Mouse (Mus musculus) CH12.LX (cell line): ENCODE results near the gene Lmnb2. TPM values are rescaled to one million over a fixed set of nuclear protein-coding genes. Genes with fewer than 3 reads are reported as not detected.

Experiments
- DNase-seq: peaks from one replicate; pipeline ENCODE4 v3.0.0-alpha.2; 2013; ENCODE audit errors: extremely low read depth
- H3K27ac ChIP-seq: 2 replicates; pipeline ENCODE4 v1.5.1; 2012; ENCODE audit warnings: low read depth, mild to moderate bottlenecking, control low read depth, moderate library complexity; ENCODE audit not compliant: insufficient read depth
- H3K27me3 ChIP-seq: replicated peaks from 2 replicates; pipeline ENCODE3; 2012; ENCODE audit warnings: inconsistent platforms
- H3K36me3 ChIP-seq, 2 experiments: replicated peaks in 1 of 2; 2 replicates each; pipeline versions ENCODE3 to v1.6.1; 2012; ENCODE audit warnings: inconsistent platforms in 1 of 2, low read length in 1 of 2, mild to moderate bottlenecking in 1 of 2, mixed read lengths in 1 of 2, moderate library complexity in 1 of 2; ENCODE audit not compliant: control insufficient read depth in 1 of 2, insufficient read depth in 1 of 2
- H3K4me1 ChIP-seq, 2 experiments: 2 replicates each; pipeline ENCODE4 v1.6.1; 2012; ENCODE audit warnings: inconsistent platforms in 1 of 2, moderate library complexity in 1 of 2; ENCODE audit not compliant: insufficient read depth in 2 of 2, control insufficient read depth in 1 of 2
- H3K4me2 ChIP-seq: 2 replicates; pipeline ENCODE4 v1.6.1; 2012; ENCODE audit warnings: low read depth, mild to moderate bottlenecking, control low read depth; ENCODE audit not compliant: poor library complexity, insufficient read depth, severe bottlenecking
- H3K4me3 ChIP-seq, 3 experiments: fragments of 150-350 bp in 1 of 3; sonication (generic) in 1 of 3; replicated peaks in 1 of 3; 2 replicates each; pipeline versions ENCODE3 to v1.5.1; 2011 to 2012; ENCODE audit warnings: low read depth in 2 of 3, low read length in 2 of 3, mild to moderate bottlenecking in 2 of 3, moderate library complexity in 2 of 3, control low read depth in 1 of 3, improper control_type of control experiment in 1 of 3, inconsistent platforms in 1 of 3, mixed read lengths in 1 of 3; ENCODE audit not compliant: poor library complexity in 1 of 3
- H3K79me2 ChIP-seq: replicated peaks from 2 replicates; pipeline ENCODE4 v1.6.1; 2012; ENCODE audit warnings: mild to moderate bottlenecking, moderate library complexity; ENCODE audit not compliant: control insufficient read depth, poor library complexity, insufficient read depth, severe bottlenecking; ENCODE audit errors: extremely low read depth
- H3K9ac ChIP-seq: 2 replicates; pipeline ENCODE4 v1.6.1; 2012; ENCODE audit warnings: low read depth, mild to moderate bottlenecking, control low read depth, moderate library complexity; ENCODE audit not compliant: insufficient read depth
- H3K9me3 ChIP-seq: replicated peaks from 2 replicates; pipeline ENCODE3; 2012; ENCODE audit warnings: low read length, inconsistent platforms, mixed read lengths
- BHLHE40 ChIP-seq: IDR thresholded peaks from 2 replicates; pipeline ENCODE4 v1.6.1; 2011; ENCODE audit warnings: mild to moderate bottlenecking, low read depth, low read length, improper control_type of control experiment
- CHD1 ChIP-seq: IDR thresholded peaks from 2 replicates; pipeline ENCODE4 v1.6.1; 2012; ENCODE audit warnings: low read depth, low read length, improper control_type of control experiment, inconsistent platforms
- CHD2 ChIP-seq: IDR thresholded peaks from 2 replicates; pipeline ENCODE4 v1.6.1; 2011; ENCODE audit warnings: low read length, improper control_type of control experiment
- CTCF ChIP-seq, 2 experiments: IDR thresholded peaks in 1 of 2; conservative IDR thresholded peaks in 1 of 2; 2 replicates each; pipeline ENCODE4 v1.5.1; 2011 to 2012; ENCODE audit warnings: low read depth in 2 of 2, low read length in 2 of 2, improper control_type of control experiment in 1 of 2, inconsistent platforms in 1 of 2, mild to moderate bottlenecking in 1 of 2, moderate library complexity in 1 of 2
- E2F4 ChIP-seq: IDR thresholded peaks from 2 replicates; pipeline ENCODE4 v1.6.1; 2011; ENCODE audit warnings: low read depth, low read length, improper control_type of control experiment; ENCODE audit not compliant: insufficient replicate concordance
- GABPA ChIP-seq: IDR thresholded peaks from 2 replicates; pipeline ENCODE4 v1.6.1; 2012; ENCODE audit warnings: low read depth, low read length, improper control_type of control experiment, inconsistent platforms; ENCODE audit not compliant: insufficient replicate concordance
- HCFC1 ChIP-seq: IDR thresholded peaks from 2 replicates; pipeline ENCODE4 v1.6.1; 2012; ENCODE audit warnings: low read depth, mild to moderate bottlenecking, inconsistent platforms, low read length, improper control_type of control experiment
- KAT2A ChIP-seq: IDR thresholded peaks from 2 replicates; pipeline ENCODE4 v1.6.1; 2012; ENCODE audit warnings: low read length, improper control_type of control experiment, inconsistent platforms; ENCODE audit not compliant: insufficient replicate concordance
- MAFK ChIP-seq: IDR thresholded peaks from 2 replicates; pipeline ENCODE4 v1.6.1; 2011; ENCODE audit warnings: low read length, improper control_type of control experiment; ENCODE audit not compliant: insufficient replicate concordance
- MAX ChIP-seq: IDR thresholded peaks from 2 replicates; pipeline ENCODE4 v1.6.1; 2011; ENCODE audit warnings: low read length, improper control_type of control experiment
- MXI1 ChIP-seq: IDR thresholded peaks from 2 replicates; pipeline ENCODE4 v1.6.1; 2011; ENCODE audit warnings: mild to moderate bottlenecking, low read depth, low read length, improper control_type of control experiment
- MYC ChIP-seq: IDR thresholded peaks from 2 replicates; pipeline ENCODE4 v1.6.1; 2011; ENCODE audit warnings: low read depth, mild to moderate bottlenecking, improper control_type of control experiment, low read length
- NRF1 ChIP-seq: IDR thresholded peaks from 2 replicates; pipeline ENCODE4 v1.6.1; 2014; ENCODE audit warnings: low read depth, mild to moderate bottlenecking, inconsistent platforms, low read length, improper control_type of control experiment, moderate library complexity
- POLR2AphosphoS2 ChIP-seq: IDR thresholded peaks from 2 replicates; pipeline ENCODE4 v1.6.1; 2011; ENCODE audit warnings: low read depth, low read length, improper control_type of control experiment
- RCOR1 ChIP-seq: conservative IDR thresholded peaks from 2 replicates; pipeline ENCODE4 v1.6.1; 2012; ENCODE audit warnings: low read depth, mild to moderate bottlenecking, inconsistent platforms, low read length, improper control_type of control experiment
- SMC3 ChIP-seq: IDR thresholded peaks from 2 replicates; pipeline ENCODE4 v1.6.1; 2011; ENCODE audit warnings: low read depth, low read length, improper control_type of control experiment
- TBP ChIP-seq: conservative IDR thresholded peaks from 2 replicates; pipeline ENCODE4 v1.6.1; 2011; ENCODE audit warnings: low read depth, low read length, improper control_type of control experiment
- UBTF ChIP-seq: IDR thresholded peaks from 2 replicates; pipeline ENCODE4 v1.6.1; 2012; ENCODE audit warnings: low read depth, mild to moderate bottlenecking, inconsistent platforms, low read length, improper control_type of control experiment, moderate library complexity
- USF1 ChIP-seq: IDR thresholded peaks from 2 replicates; pipeline ENCODE4 v1.6.1; 2014; ENCODE audit warnings: low read depth, mild to moderate bottlenecking, inconsistent platforms, low read length, improper control_type of control experiment
- USF2 ChIP-seq: conservative IDR thresholded peaks from 2 replicates; pipeline ENCODE4 v1.6.1; 2011; ENCODE audit warnings: low read depth, low read length, improper control_type of control experiment
- ZC3H11A ChIP-seq: IDR thresholded peaks from 2 replicates; pipeline ENCODE4 v1.6.1; 2012; ENCODE audit warnings: low read depth, mild to moderate bottlenecking, inconsistent platforms, low read length, improper control_type of control experiment
- ZMIZ1 ChIP-seq: IDR thresholded peaks from 2 replicates; pipeline ENCODE4 v1.6.1; 2012; ENCODE audit warnings: low read depth, mild to moderate bottlenecking, inconsistent platforms, low read length, improper control_type of control experiment
- ZNF384 ChIP-seq: IDR thresholded peaks from 2 replicates; pipeline ENCODE4 v1.6.1; 2012; ENCODE audit warnings: low read depth, low read length, improper control_type of control experiment, inconsistent platforms
- dilution Hi-C: fragments of 300-500 bp; cut with MboI; formaldehyde crosslinking; loops from 2 replicates; pipeline ENCODE4 v1.14.3; 2020; ENCODE audit warnings: low sequenced_read_pairs; ENCODE audit not compliant: extremely low pct_unique_long_range_greater_than_20kb, extremely low pct_ligation_motif_present
- in situ Hi-C: fragments of 300-500 bp; cut with MboI; formaldehyde crosslinking; loops from 3 replicates; pipeline ENCODE4 v1.14.3; 2019; ENCODE audit warnings: low sequenced_read_pairs, low pct_ligation_motif_present, low pct_unique_long_range_greater_than_20kb, mixed read lengths
- polyA plus RNA-seq: library from polyadenylated mRNA; unstranded; fragments of >175 nt; gene quantifications from 2 replicates; pipeline ENCODE4 v1.2.1, GENCODE M21; 2012; ENCODE audit warnings: low read depth; ENCODE audit not compliant: insufficient read length
- total RNA-seq, 2 experiments: library from RNA; depleted of rRNA; stranded (reverse); fragments of 300-350 nt in 1 of 2; fragments of >200 nt in 1 of 2; gene quantifications; 2 replicates each; pipeline ENCODE4 v1.2.3; 2012 to 2014

The Lmnb2 gene
- total and polyA plus RNA-seq, 3 experiments: 20.7 to 25.8 (median 23.7) TPM

DNA sequence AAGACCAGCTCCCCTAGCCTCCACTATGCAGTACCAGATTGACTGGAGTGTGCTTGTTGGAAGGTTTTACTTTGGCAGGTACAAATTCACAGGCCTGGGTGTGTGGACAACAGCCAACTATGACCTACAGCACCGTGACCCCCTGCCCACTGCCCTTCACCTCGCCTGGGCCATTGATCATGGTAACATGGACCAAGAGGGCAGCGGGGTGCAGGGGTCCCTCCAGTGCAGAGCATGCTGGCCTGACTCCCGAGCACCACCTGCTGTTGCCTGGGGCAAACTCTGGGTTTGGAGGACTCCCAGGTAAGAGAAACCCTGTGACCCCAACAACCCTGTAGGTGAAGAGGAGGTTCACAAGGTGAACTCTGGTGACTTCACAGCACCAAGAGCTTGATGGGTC lies 39.7 kb upstream of the Lmnb2 start:
- DNase-seq: no peak
- Histone ChIP-seq H3K9me3 (no peaks in the 10 kb centered on the region), H3K4me3 (no peak overlapping the region), H3K27ac (no peak overlapping the region), H3K36me3 (no peaks in the 10 kb centered on the region), H3K4me1 (peaks cover 10 to 26% of the 10 kb centered on the region in 2 experiments), H3K79me2 (no peaks in the 10 kb centered on the region)
- in situ Hi-C loops: no loop called here
- dilution Hi-C loops: no loop called here
- TF ChIP-seq CTCF (conservative IDR thresholded peaks at IDR 0.05 in 1 of 2, IDR thresholded peaks at IDR 0.05 in 1 of 2; ENCODE audit: low read depth in 2 of 2, low read length in 2 of 2): 0 out of 4 replicates have a peak, but pooled peaks of 1 of the 2 experiments have one; percentile 15
- no peak for TF ChIP-seq POLR2AphosphoS2
- 0 out of 2 replicates have a peak, but pooled peaks have one; percentile 8 for TF ChIP-seq SMC3
- TF ChIP-seq, all 38 proteins: peak for 2
- Histone ChIP-seq H3K4me2 (no peak overlapping the region), H3K9ac (no peak overlapping the region), H3K27me3 (no peaks in the 10 kb centered on the region)

DNA sequence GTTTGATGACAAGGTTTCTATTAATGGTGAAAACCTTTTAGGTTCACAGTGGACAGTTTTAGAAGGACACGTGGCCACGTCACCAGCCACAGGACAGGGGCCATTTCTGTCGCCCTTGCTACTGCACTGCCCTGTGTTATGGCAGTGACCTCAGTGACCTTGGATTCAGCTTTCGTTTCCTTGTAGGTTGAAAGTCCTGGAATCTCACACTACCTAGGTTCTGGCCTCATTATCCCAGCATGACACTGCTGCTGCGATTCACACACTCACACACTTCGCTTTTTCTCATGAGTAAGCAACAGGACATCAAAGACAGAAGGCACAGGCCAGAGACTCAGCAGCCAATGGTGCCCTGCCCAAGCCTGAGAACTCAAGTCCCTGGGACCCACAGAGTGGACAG lies 38.9 kb upstream of the Lmnb2 start:
- DNase-seq: no peak
- Histone ChIP-seq H3K36me3 (no peaks in the 10 kb centered on the region), H3K27ac (no peak overlapping the region), H3K27me3 (no peaks in the 10 kb centered on the region), H3K4me1 (peaks cover 9 to 19% of the 10 kb centered on the region in 2 experiments; a peak in 3 of 4 replicates), H3K4me3 (no peak overlapping the region), H3K9me3 (no peaks in the 10 kb centered on the region), H3K9ac (no peak overlapping the region), H3K79me2 (no peaks in the 10 kb centered on the region), H3K4me2 (no peak overlapping the region)
- TF ChIP-seq USF2 (no peak), CTCF (conservative IDR thresholded peaks at IDR 0.05 in 1 of 2, IDR thresholded peaks at IDR 0.05 in 1 of 2; ENCODE audit: low read depth in 2 of 2, low read length in 2 of 2) (no peak), USF1 (no peak), ZNF384 (no peak), CHD2 (no peak), MAFK (no peak), TBP (no peak), MXI1 (no peak), E2F4 (no peak), KAT2A (no peak), RCOR1 (no peak), ZC3H11A (no peak)
- in situ Hi-C loops: no loop called here
- dilution Hi-C loops: no loop called here

DNA sequence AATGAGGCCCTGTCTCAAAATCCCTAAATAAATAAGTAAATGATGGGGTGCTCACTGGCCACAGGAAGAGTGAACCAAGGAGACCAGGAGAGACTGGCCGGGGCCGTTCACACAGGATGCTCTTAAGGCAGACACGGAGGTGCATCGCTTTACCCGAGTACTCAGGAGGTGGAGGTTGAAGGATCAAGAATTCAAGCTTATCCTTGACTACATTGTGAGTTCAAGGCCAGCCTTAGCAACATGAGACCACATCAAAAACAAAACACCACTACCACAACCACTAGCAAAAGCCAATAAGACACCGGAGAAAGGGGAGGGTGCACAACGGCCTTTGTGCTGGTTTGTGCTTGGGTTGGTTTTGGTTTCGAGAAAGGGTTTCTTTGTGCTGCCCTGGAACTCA lies 38.3 kb upstream of the Lmnb2 start:
- in situ Hi-C loops: no loop called here
- H3K9me3 ChIP-seq: no peaks in the 10 kb centered on the region
- peaks cover 6 to 15% of the 10 kb centered on the region in 2 experiments; a peak in 3 of 4 replicates for H3K4me1 ChIP-seq
- no peak overlapping the region for H3K9ac ChIP-seq
- no peaks in the 10 kb centered on the region for H3K79me2 ChIP-seq
- H3K4me3 ChIP-seq: no peak overlapping the region
- DNase-seq: no peak
- no peak overlapping the region for H3K27ac ChIP-seq
- TF ChIP-seq USF1 (no peak), HCFC1 (no peak), ZNF384 (no peak), MAX (no peak), MYC (no peak), BHLHE40 (no peak), MXI1 (no peak), MAFK (no peak), CHD1 (no peak), E2F4 (no peak), CTCF (conservative IDR thresholded peaks at IDR 0.05 in 1 of 2, IDR thresholded peaks at IDR 0.05 in 1 of 2; ENCODE audit: low read depth in 2 of 2, low read length in 2 of 2) (no peak), GABPA (no peak), ZMIZ1 (no peak), TBP (no peak), NRF1 (no peak), UBTF (no peak)
- no peaks in the 10 kb centered on the region for H3K27me3 ChIP-seq
- dilution Hi-C loops: no loop called here
- no peak overlapping the region for H3K4me2 ChIP-seq
- H3K36me3 ChIP-seq: no peaks in the 10 kb centered on the region
